Mouse (Mus musculus) MEL (cell line): ENCODE measurements at regions not wholly inside any gene's neighbourhood (a gene's known extent, or its start where the extent isn't known, plus 50 kb on each side); places are given as distances from the start of the nearest gene placed in this dataset.

Experiments
- DNase-seq: peaks from one replicate; pipeline ENCODE4 v3.0.0; 2011; ENCODE audit warnings: low read depth, low spot score
- H3K27ac ChIP-seq: 2 replicates; pipeline ENCODE4 v1.5.1; 2012; ENCODE audit warnings: low read depth, mild to moderate bottlenecking, control low read depth, low read length, moderate library complexity; ENCODE audit not compliant: control insufficient read depth
- H3K27me3 ChIP-seq, 2 experiments: fragments of 150-350 bp in 1 of 2; sonication (generic) in 1 of 2; 2 replicates each; pipeline ENCODE4 v1.6.1; 2012; ENCODE audit warnings: low read length in 2 of 2, mild to moderate bottlenecking in 2 of 2, improper control_type of control experiment in 1 of 2, moderate library complexity in 1 of 2; ENCODE audit not compliant: insufficient read depth in 2 of 2, control insufficient read depth in 1 of 2
- H3K36me3 ChIP-seq, 2 experiments: 2 replicates each; pipeline ENCODE4 v1.6.1; 2012 to 2014; ENCODE audit warnings: low read length in 2 of 2, improper control_type of control experiment in 1 of 2, inconsistent platforms in 1 of 2, mild to moderate bottlenecking in 1 of 2; ENCODE audit not compliant: insufficient read depth in 2 of 2, control insufficient read depth in 1 of 2
- H3K4me1 ChIP-seq, 2 experiments: fragments of 150-350 bp in 1 of 2; sonication (generic) in 1 of 2; 2 replicates each; pipeline ENCODE4 v1.6.1; 2012; ENCODE audit warnings: low read length in 2 of 2, improper control_type of control experiment in 1 of 2, mild to moderate bottlenecking in 1 of 2; ENCODE audit not compliant: insufficient read depth in 2 of 2, control insufficient read depth in 1 of 2
- H3K4me3 ChIP-seq, 2 experiments: fragments of 150-350 bp in 1 of 2; sonication (generic) in 1 of 2; 2 replicates each; pipeline ENCODE4 v1.5.1; 2012; ENCODE audit warnings: low read depth in 2 of 2, low read length in 2 of 2, mild to moderate bottlenecking in 2 of 2, moderate library complexity in 2 of 2, control low read depth in 1 of 2, improper control_type of control experiment in 1 of 2; ENCODE audit not compliant: control insufficient read depth in 1 of 2, insufficient read depth in 1 of 2
- H3K79me2 ChIP-seq: 2 replicates; pipeline ENCODE4 v1.6.1; 2012; ENCODE audit warnings: mild to moderate bottlenecking, low read length, moderate library complexity; ENCODE audit not compliant: control insufficient read depth, poor library complexity, insufficient read depth
- H3K9ac ChIP-seq: 2 replicates; pipeline ENCODE4 v1.6.1; 2012; ENCODE audit warnings: low read depth, mild to moderate bottlenecking, control low read depth, low read length, moderate library complexity; ENCODE audit not compliant: control insufficient read depth, poor library complexity, severe bottlenecking
- H3K9me3 ChIP-seq: fragments of 150-350 bp; sonication (generic); replicated peaks from 2 replicates; pipeline ENCODE4 v1.6.1; 2012; ENCODE audit warnings: mild to moderate bottlenecking, low read length, improper control_type of control experiment, moderate library complexity; ENCODE audit not compliant: insufficient read depth
- CHD1 ChIP-seq: IDR thresholded peaks from 2 replicates; pipeline ENCODE4 v1.6.1; 2012; ENCODE audit warnings: low read depth, mild to moderate bottlenecking, inconsistent platforms, low read length, improper control_type of control experiment
- CTCF ChIP-seq, 3 experiments: IDR thresholded peaks in 2 of 3; conservative IDR thresholded peaks in 1 of 3; 2 replicates each; pipeline ENCODE4 v1.5.1; 2011 to 2012; ENCODE audit warnings: low read length in 3 of 3, low read depth in 2 of 3, mild to moderate bottlenecking in 2 of 3, improper control_type of control experiment in 1 of 3, inconsistent platforms in 1 of 3, mixed read lengths in 1 of 3, moderate library complexity in 1 of 3; ENCODE audit not compliant: control insufficient read depth in 1 of 3, insufficient read depth in 1 of 3, poor library complexity in 1 of 3, severe bottlenecking in 1 of 3
- E2F4 ChIP-seq: IDR thresholded peaks from 2 replicates; pipeline ENCODE4 v1.6.1; 2011; ENCODE audit warnings: low read depth, low read length, improper control_type of control experiment, borderline replicate concordance
- ELF1 ChIP-seq: IDR thresholded peaks from 2 replicates; pipeline ENCODE4 v1.6.1; 2014; ENCODE audit warnings: low read depth, mild to moderate bottlenecking, inconsistent platforms, low read length, improper control_type of control experiment, moderate library complexity
- ETS1 ChIP-seq: IDR thresholded peaks from 2 replicates; pipeline ENCODE4 v1.6.1; 2012; ENCODE audit warnings: low read depth, mild to moderate bottlenecking, inconsistent platforms, low read length, improper control_type of control experiment, moderate library complexity
- GATA1 ChIP-seq: IDR thresholded peaks from 2 replicates; pipeline ENCODE4 v1.6.1; 2011; ENCODE audit warnings: low read depth, low read length, improper control_type of control experiment
- JUND ChIP-seq: IDR thresholded peaks from 2 replicates; pipeline ENCODE4 v1.6.1; 2011; ENCODE audit warnings: low read depth, mild to moderate bottlenecking, improper control_type of control experiment, low read length
- MAX ChIP-seq: IDR thresholded peaks from 2 replicates; pipeline ENCODE4 v1.6.1; 2011; ENCODE audit warnings: low read length, improper control_type of control experiment
- MAZ ChIP-seq: IDR thresholded peaks from 2 replicates; pipeline ENCODE4 v1.6.1; 2012; ENCODE audit warnings: low read depth, mild to moderate bottlenecking, inconsistent platforms, low read length, improper control_type of control experiment
- MXI1 ChIP-seq: IDR thresholded peaks from 2 replicates; pipeline ENCODE4 v1.6.1; 2011; ENCODE audit warnings: mild to moderate bottlenecking, low read depth, low read length, improper control_type of control experiment
- POLR2A ChIP-seq, 2 experiments: IDR thresholded peaks; 2 replicates each; pipeline ENCODE4 v1.6.1; 2011 to 2012; ENCODE audit warnings: low read length in 2 of 2, mild to moderate bottlenecking in 2 of 2, control low read depth in 1 of 2, improper control_type of control experiment in 1 of 2, low read depth in 1 of 2, moderate library complexity in 1 of 2; ENCODE audit not compliant: control insufficient read depth in 1 of 2, insufficient read depth in 1 of 2, poor library complexity in 1 of 2
- POLR2AphosphoS2 ChIP-seq: IDR thresholded peaks from 2 replicates; pipeline ENCODE4 v1.6.1; 2011; ENCODE audit warnings: low read length, improper control_type of control experiment
- RCOR1 ChIP-seq: IDR thresholded peaks from 2 replicates; pipeline ENCODE4 v1.6.1; 2012; ENCODE audit warnings: low read depth, mild to moderate bottlenecking, inconsistent platforms, low read length, improper control_type of control experiment
- SIN3A ChIP-seq: IDR thresholded peaks from 2 replicates; pipeline ENCODE4 v1.6.1; 2012; ENCODE audit warnings: low read length, improper control_type of control experiment, inconsistent platforms
- SMC3 ChIP-seq: IDR thresholded peaks from 2 replicates; pipeline ENCODE4 v1.6.1; 2011; ENCODE audit warnings: low read depth, low read length, improper control_type of control experiment
- TAL1 ChIP-seq: IDR thresholded peaks from 2 replicates; pipeline ENCODE4 v1.6.1; 2012; ENCODE audit warnings: mild to moderate bottlenecking, inconsistent platforms, low read length, moderate library complexity, mixed read lengths
- UBTF ChIP-seq: IDR thresholded peaks from 2 replicates; pipeline ENCODE4 v1.6.1; 2012; ENCODE audit warnings: low read depth, mild to moderate bottlenecking, inconsistent platforms, low read length, improper control_type of control experiment, moderate library complexity, borderline replicate concordance; ENCODE audit not compliant: insufficient read depth
- USF2 ChIP-seq, 2 experiments: IDR thresholded peaks; 2 replicates each; pipeline ENCODE4 v1.6.1; 2011 to 2012; ENCODE audit warnings: improper control_type of control experiment in 2 of 2, low read length in 2 of 2, borderline replicate concordance in 1 of 2, inconsistent platforms in 1 of 2, low read depth in 1 of 2, mild to moderate bottlenecking in 1 of 2; ENCODE audit not compliant: insufficient read depth in 1 of 2
- ZC3H11A ChIP-seq: IDR thresholded peaks from 2 replicates; pipeline ENCODE4 v1.6.1; 2012; ENCODE audit warnings: low read depth, mild to moderate bottlenecking, inconsistent platforms, low read length, improper control_type of control experiment
- ZKSCAN1 ChIP-seq: IDR thresholded peaks from 2 replicates; pipeline ENCODE4 v1.6.1; 2012; ENCODE audit warnings: low read depth, mild to moderate bottlenecking, inconsistent platforms, low read length, improper control_type of control experiment, moderate library complexity

DNA sequence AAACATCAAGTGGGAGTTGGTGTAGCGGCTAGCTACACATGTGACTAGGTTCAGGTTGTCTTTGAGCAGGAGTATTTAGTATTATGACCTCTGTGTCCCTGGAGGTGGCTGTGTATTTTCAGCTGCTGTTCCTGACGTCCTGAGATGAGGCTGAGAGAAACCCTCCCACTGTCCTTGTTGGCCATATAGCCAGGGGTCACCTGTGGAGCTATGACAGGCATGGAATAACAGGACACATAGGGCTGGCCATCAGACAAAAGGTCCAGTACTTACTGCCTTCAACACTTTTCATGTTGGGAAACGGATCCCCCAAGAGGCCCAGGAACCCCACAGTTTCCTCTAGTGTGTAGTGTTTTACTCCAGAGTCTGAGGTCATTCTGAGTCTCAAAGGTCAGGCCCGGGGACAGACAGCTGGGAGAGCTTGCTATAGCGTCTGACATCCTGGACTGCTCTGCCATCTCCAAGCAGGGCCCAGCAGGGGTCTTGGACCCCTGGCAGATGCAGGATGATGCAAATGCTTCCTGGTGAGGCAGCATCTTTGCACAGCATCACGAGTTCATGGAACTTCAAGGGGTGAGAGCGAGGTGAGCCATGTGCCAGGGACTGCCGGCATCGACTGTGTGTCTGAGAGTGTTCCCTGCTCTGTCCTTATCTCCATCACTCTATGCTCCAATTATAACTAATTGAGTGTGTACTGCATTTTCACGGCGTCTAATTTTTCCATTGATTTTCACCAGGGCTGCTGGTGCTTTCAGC is 60.6 kb upstream of the Slco4a1 start:
- Histone ChIP-seq H3K36me3 (no peaks in the 10 kb centered on the region), H3K9me3 (no peaks in the 10 kb centered on the region), H3K27me3 (peaks cover 0 to 3% of the 10 kb centered on the region in 2 experiments; a peak in 1 of 4 replicates), H3K4me1 (no peaks in the 10 kb centered on the region), H3K4me3 (no peak overlapping the region), H3K9ac (no peak overlapping the region), H3K27ac (no peak overlapping the region), H3K79me2 (no peaks in the 10 kb centered on the region)
- no peak for DNase-seq
- no peak for TF ChIP-seq ETS1
- TF ChIP-seq CHD1 = no peak

DNA sequence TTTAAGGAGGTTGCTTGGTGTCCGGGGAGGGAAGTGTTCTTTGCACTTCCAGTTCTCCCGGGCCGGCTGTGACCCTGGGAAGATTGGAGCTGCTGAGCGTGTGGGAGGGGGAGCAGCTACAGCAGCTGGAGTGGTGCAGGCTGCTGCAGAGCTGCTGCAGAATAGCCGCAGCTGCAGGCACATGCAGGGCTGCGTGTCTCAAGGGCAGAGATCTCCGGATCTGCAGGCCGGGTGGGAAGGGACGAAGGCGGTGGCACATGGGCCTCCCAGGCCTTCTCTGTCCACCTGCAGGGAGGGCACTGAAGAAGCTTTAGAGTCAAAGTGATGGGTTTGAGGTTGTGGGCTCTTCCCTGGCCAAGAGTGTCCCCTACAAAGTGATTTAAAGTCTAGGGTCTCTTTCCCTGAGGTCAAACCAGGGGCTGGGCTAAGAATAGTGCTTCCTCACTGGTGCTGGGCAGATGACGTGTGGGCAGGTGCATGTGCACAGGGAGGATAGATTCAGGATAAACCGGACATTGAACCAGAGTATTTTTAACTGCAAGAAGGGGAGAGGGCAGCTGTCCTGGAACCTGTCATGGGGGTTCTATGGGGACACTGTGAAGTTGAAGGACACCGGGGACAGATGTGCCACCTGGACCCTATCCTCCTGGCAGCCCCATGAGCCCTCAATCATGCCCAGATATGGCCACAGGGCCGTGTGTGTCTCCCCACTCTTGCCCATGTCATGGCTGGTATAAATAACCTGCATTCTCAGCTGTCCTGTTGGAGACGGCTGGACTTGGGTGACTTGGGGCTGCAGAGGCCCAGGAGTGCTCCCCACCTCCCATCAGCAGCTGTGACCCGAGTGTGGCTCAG is 58.6 kb upstream of the Gata5 start:
- no peaks in the 10 kb centered on the region for H3K9me3 ChIP-seq
- no peaks in the 10 kb centered on the region for H3K4me1 ChIP-seq
- H3K79me2 ChIP-seq = no peaks in the 10 kb centered on the region
- no peak for DNase-seq
- H3K36me3 ChIP-seq = no peaks in the 10 kb centered on the region
- H3K27ac ChIP-seq = no peak overlapping the region
- H3K4me3 ChIP-seq = no peak overlapping the region
- no peak overlapping the region for H3K9ac ChIP-seq
- no peak for TF ChIP-seq UBTF
- TF ChIP-seq ZC3H11A = no peak
- no peak for TF ChIP-seq JUND
- no peak for TF ChIP-seq ELF1
- no peak for TF ChIP-seq POLR2A (IDR thresholded peaks at IDR 0.05; ENCODE audit: control insufficient read depth in 1 of 2, insufficient read depth in 1 of 2, low read depth in 1 of 2, low read length in 2 of 2, poor library complexity in 1 of 2)
- no peak for TF ChIP-seq GATA1
- no peak for TF ChIP-seq USF2 (IDR thresholded peaks at IDR 0.05; ENCODE audit: borderline replicate concordance in 1 of 2, insufficient read depth in 1 of 2, low read depth in 1 of 2, low read length in 2 of 2)
- no peak for TF ChIP-seq RCOR1
- no peak for TF ChIP-seq MXI1
- no peak for TF ChIP-seq ZKSCAN1
- no peak for TF ChIP-seq CTCF (IDR thresholded peaks at IDR 0.05 in 2 of 3, conservative IDR thresholded peaks at IDR 0.05 in 1 of 3; ENCODE audit: control insufficient read depth in 1 of 3, insufficient read depth in 1 of 3, low read depth in 2 of 3, low read length in 3 of 3, poor library complexity in 1 of 3, severe bottlenecking in 1 of 3)
- TF ChIP-seq MAZ = no peak
- no peak for TF ChIP-seq POLR2AphosphoS2
- TF ChIP-seq MAX = no peak
- no peak for TF ChIP-seq E2F4
- TF ChIP-seq SIN3A = no peak
- no peak for TF ChIP-seq ETS1
- TF ChIP-seq SMC3 = no peak
- TF ChIP-seq TAL1 = no peak
- no peak for TF ChIP-seq CHD1
- H3K27me3 ChIP-seq = peaks cover 0 to 6% of the 10 kb centered on the region in 2 experiments; a peak in 2 of 4 replicates
